Mouse (Mus musculus) adrenal gland, postnatal 0 days (tissue): ENCODE data around the gene Sp100. TPM values are rescaled to one million over a fixed set of nuclear protein-coding genes. Genes with fewer than 3 reads are reported as not detected.

Experiments used
- microRNA-seq: library from miRNA; unstranded; fragments of <30 nt; microRNA quantifications from one replicate; pipeline ENCODE4, GENCODE M21; 2016; ENCODE audit warnings: borderline replicate concordance; ENCODE audit not compliant: insufficient number of aligned reads
- polyA plus RNA-seq: library from polyadenylated mRNA; unstranded; fragments of >200 nt; fragmentation: Nextera tagmentation; extraction: Ambion mirVana; gene quantifications from 2 replicates; pipeline ENCODE4 v1.2.1, GENCODE M21; 2015

The Sp100 gene
- polyA plus RNA-seq: 13.1 and 16.8 TPM in 2 replicates

DNA sequence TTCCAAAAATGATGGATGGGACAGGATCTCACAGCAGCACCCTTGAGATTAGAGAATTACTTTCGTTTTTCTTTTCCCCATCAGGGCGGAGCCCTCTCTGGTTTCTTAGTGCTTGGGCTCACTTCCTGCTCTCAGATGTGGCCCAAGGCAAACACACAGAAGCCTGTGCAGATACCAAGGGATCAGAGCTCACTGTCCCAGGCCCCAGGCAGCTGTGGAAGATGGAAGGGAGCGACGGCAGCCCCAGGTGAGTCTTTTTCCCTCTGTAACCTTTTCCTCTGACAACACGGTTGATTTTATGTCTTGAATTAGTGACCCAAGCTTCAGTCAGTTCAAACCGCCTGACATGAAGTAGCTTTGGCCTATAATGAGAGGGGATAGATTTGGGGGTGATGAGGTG, at the start of gene Sp100:
Sp100 (plus strand) TSS at position 108 of the 400 bp plus-strand sequence.

DNA sequence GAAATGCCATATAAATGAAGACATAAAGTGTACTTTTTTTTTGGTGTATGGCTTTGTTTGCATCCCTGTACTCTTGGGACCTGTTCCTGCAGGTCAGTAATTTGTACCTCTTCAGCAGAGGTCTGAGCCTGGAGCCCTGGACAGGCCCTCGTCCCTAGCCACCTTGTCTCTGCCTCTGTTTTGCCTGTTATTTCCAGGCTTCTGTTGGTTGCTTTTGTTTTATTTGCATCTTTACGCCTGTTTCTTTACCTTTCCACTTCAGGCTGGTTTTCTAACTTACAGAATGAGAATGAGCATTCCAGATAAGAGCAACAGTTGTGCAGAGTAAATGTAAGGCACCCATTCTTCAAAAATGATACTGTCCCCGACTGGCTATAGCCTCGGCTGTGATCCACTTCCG, 49.7 kb upstream of the Sp100 start, which contains the start of gene Sp140:
Sp140 (plus strand) TSS at position 301 of the 400 bp plus-strand sequence.

Small RNAs within 50 kb of the gene (microRNA-seq; reads per million reads assigned to microRNA genes)
- not detected for gene Mir8096

Other genes starting within 250 kb of the Sp100 start
- gene G530012D18Rik, start 74.3 kb upstream of the Sp100 start, polyA plus RNA-seq: not detected in 2 replicates
- 2.5 and 5.1 TPM in 2 replicates for gene Sp110, start 51.2 kb upstream of the Sp100 start, polyA plus RNA-seq
- gene Sp140, start 49.6 kb upstream of the Sp100 start, polyA plus RNA-seq: 3.5 and 5.3 TPM in 2 replicates
- 0.63 and 1.2 TPM in 2 replicates for gene A630001G21Rik, start 128.7 kb downstream of the Sp100 start, polyA plus RNA-seq
- 28.0 and 30.9 TPM in 2 replicates for gene Cab39, start 143.5 kb downstream of the Sp100 start, polyA plus RNA-seq
- 559 and 779 TPM in 2 replicates for gene Itm2c, start 244.3 kb downstream of the Sp100 start, polyA plus RNA-seq